Mouse (Mus musculus) C2C12 (cell line): Measurements from ENCODE around the gene Eif3c.

Source experiments
- CTCF ChIP-seq: IDR thresholded peaks from one replicate; pipeline ENCODE4 v1.5.1; 2011; ENCODE audit not compliant: control insufficient read depth, insufficient read depth, insufficient read length
- FOSL1 ChIP-seq: IDR thresholded peaks from one replicate; pipeline ENCODE4 v1.8.0; 2011; ENCODE audit warnings: mild to moderate bottlenecking, low read length; ENCODE audit not compliant: poor library complexity, insufficient read depth, severe bottlenecking
- MYOD1 ChIP-seq: IDR thresholded peaks from one replicate; pipeline ENCODE4 v1.6.1; 2011; ENCODE audit warnings: low read depth; ENCODE audit not compliant: control insufficient read depth, insufficient read length
- MYOG ChIP-seq: IDR thresholded peaks from one replicate; pipeline ENCODE4 v1.6.1; 2011; ENCODE audit not compliant: control insufficient read depth, insufficient read length; ENCODE audit errors: extremely low read depth
- USF1 ChIP-seq: IDR thresholded peaks from one replicate; pipeline ENCODE4 v1.6.1; 2011; ENCODE audit warnings: low read depth, mild to moderate bottlenecking, control low read depth, moderate library complexity

DNA sequence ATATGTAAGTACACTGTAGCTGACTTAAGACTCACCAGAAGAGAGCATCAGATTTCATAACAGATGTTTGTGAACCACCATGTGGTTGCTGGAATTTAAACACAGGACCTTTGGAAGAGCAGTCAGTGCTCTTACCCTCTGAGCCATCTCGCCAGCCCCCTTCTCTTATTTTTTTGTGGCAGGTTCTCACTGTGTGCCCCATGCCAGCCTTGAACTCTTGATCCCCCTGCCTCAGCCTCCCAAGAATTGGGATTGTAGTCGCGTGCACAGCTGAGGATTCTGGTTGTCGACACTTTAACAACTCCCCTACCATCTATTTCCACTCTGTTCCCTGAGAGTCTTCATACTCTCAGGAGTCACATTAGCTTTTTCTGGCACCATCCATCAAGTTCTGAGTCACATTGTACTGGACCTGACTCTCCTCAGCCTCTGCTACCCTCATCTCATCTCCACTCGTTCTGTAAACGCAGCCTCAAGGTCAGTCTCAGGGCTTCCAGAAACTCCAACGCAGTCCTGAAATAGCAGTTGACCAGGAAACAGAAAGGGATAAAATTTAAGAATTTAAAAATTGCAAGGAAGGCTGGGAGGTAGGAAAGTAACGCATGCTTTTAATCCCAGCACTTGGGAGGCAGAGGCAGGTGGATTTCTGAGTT lies 59.0 kb downstream of the Eif3c start:
- TF ChIP-seq CTCF (no peak), USF1 (no peak), MYOD1 (no peak), MYOG (no peak), FOSL1 (no peak)
